Mouse (Mus musculus): ENCODE data around the gene Maml3. TPM values are rescaled to one million over a fixed set of nuclear protein-coding genes. Genes with fewer than 3 reads are reported as not detected.

Gene Maml3
- total and polyA plus RNA-seq, 3 experiments, result 0.81 to 1.8 (median 0.98) TPM

DNA sequence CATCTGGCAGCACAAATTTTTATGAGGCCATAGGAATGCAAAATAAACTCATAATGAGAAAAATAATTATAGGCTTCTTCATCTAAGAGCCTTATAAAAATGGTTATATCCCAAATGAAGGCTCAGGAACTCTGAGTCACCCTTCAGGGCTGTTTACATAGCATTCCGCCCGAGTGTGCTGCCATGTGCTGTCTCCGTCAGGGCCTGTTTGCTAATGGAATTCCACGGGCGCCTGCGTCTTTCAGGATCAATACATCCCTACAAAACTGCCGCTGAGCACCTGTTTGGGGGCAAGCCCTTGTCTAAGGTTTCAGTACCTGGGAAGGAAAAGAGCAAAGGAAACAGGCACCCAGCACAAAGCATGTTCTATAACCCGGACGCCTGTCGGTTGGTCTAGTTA, 279.3 kb downstream of the Maml3 start:
- in situ Hi-C loops (cut with MboI; ENCODE audit: low pct_ligation_motif_present, low pct_unique_long_range_greater_than_20kb, low sequenced_read_pairs) (no loop called here), dilution Hi-C loops (cut with MboI; ENCODE audit: extremely low pct_ligation_motif_present, extremely low pct_unique_long_range_greater_than_20kb, low sequenced_read_pairs) (no loop called here)
- TF ChIP-seq USF2 (conservative IDR thresholded peaks at IDR 0.05; ENCODE audit: low read depth, low read length) (no peak), PAX5 (IDR thresholded peaks at IDR 0.05; ENCODE audit: low read length) (no peak), CHD1 (IDR thresholded peaks at IDR 0.05; ENCODE audit: low read depth, low read length) (no peak), RCOR1 (conservative IDR thresholded peaks at IDR 0.05; ENCODE audit: low read depth, low read length) (no peak), ZC3H11A (IDR thresholded peaks at IDR 0.05; ENCODE audit: low read depth, low read length) (no peak), EP300 (IDR thresholded peaks at IDR 0.05; ENCODE audit: low read length) (no peak), JUND (conservative IDR thresholded peaks at IDR 0.05; ENCODE audit: low read depth, low read length) (no peak), UBTF (IDR thresholded peaks at IDR 0.05; ENCODE audit: low read depth, low read length) (no peak), IRF4 (IDR thresholded peaks at IDR 0.05; ENCODE audit: low read depth, low read length) (no peak), NELFE (IDR thresholded peaks at IDR 0.05; ENCODE audit: low read depth, low read length) (no peak), MAFK (IDR thresholded peaks at IDR 0.05; ENCODE audit: insufficient replicate concordance, low read length) (no peak), MAZ (IDR thresholded peaks at IDR 0.05; ENCODE audit: low read depth, low read length) (no peak), CTCF (conservative IDR thresholded peaks at IDR 0.05 in 1 of 2, IDR thresholded peaks at IDR 0.05 in 1 of 2; ENCODE audit: low read depth in 2 of 2, low read length in 2 of 2) (no peak)
- no peaks in the 10 kb centered on the region for H3K4me1 ChIP-seq (ENCODE audit: control insufficient read depth in 1 of 2, insufficient read depth in 2 of 2)
- no peak overlapping the region for H3K27ac ChIP-seq (ENCODE audit: insufficient read depth, low read depth)
- no peak overlapping the region for H3K4me3 ChIP-seq (replicated peaks in 1 of 3; ENCODE audit: low read depth in 2 of 3, low read length in 2 of 3, poor library complexity in 1 of 3)
- no peaks in the 10 kb centered on the region for H3K9me3 ChIP-seq (replicated peaks; ENCODE audit: low read length)
- H3K27me3 ChIP-seq (replicated peaks), result no peaks in the 10 kb centered on the region
- H3K36me3 ChIP-seq (replicated peaks in 1 of 2; ENCODE audit: control insufficient read depth in 1 of 2, insufficient read depth in 1 of 2, low read length in 1 of 2), result no peaks in the 10 kb centered on the region
- DNase-seq (ENCODE audit: extremely low read depth), result no peak
- no peaks in the 10 kb centered on the region for H3K79me2 ChIP-seq (replicated peaks; ENCODE audit: control insufficient read depth, extremely low read depth, insufficient read depth, poor library complexity, severe bottlenecking)
- no peak overlapping the region for H3K4me2 ChIP-seq (ENCODE audit: insufficient read depth, low read depth, poor library complexity, severe bottlenecking)
- H3K9ac ChIP-seq (ENCODE audit: insufficient read depth, low read depth), result no peak overlapping the region

DNA sequence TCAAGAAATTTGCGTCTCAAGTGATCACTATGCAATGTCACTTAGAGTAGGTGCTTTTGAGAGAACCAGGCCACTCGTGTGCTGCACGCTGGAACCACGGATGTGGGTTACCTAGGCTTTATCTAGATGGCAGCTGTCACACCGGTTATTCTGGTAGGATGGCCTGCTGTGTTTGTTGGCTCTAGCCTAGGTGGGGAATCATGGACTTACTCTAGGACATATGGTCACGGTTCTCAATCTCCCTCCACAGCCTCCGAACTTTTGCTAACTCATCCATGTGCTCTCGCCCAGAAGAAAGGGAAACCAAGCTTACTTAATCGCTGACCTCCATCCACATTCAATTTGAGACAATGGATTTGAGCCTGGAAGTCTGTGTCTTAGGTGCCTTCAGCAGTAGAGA, 280.4 kb downstream of the Maml3 start:
- no peaks in the 10 kb centered on the region for H3K4me1 ChIP-seq (ENCODE audit: control insufficient read depth in 1 of 2, insufficient read depth in 2 of 2)
- no peaks in the 10 kb centered on the region for H3K79me2 ChIP-seq (replicated peaks; ENCODE audit: control insufficient read depth, extremely low read depth, insufficient read depth, poor library complexity, severe bottlenecking)
- H3K9ac ChIP-seq (ENCODE audit: insufficient read depth, low read depth), result no peak overlapping the region
- H3K27ac ChIP-seq (ENCODE audit: insufficient read depth, low read depth), result no peak overlapping the region
- TF ChIP-seq SIN3A (IDR thresholded peaks at IDR 0.05; ENCODE audit: low read length) (no peak), USF2 (conservative IDR thresholded peaks at IDR 0.05; ENCODE audit: low read depth, low read length) (no peak), ZC3H11A (IDR thresholded peaks at IDR 0.05; ENCODE audit: low read depth, low read length) (no peak), PAX5 (IDR thresholded peaks at IDR 0.05; ENCODE audit: low read length) (no peak), IRF4 (IDR thresholded peaks at IDR 0.05; ENCODE audit: low read depth, low read length) (no peak), USF1 (IDR thresholded peaks at IDR 0.05; ENCODE audit: low read depth, low read length) (no peak), NELFE (IDR thresholded peaks at IDR 0.05; ENCODE audit: low read depth, low read length) (no peak), CHD1 (IDR thresholded peaks at IDR 0.05; ENCODE audit: low read depth, low read length) (no peak), MYC (IDR thresholded peaks at IDR 0.05; ENCODE audit: low read depth, low read length) (no peak), POLR2A (IDR thresholded peaks at IDR 0.05; ENCODE audit: low read depth, low read length) (no peak), MAFK (IDR thresholded peaks at IDR 0.05; ENCODE audit: insufficient replicate concordance, low read length) (no peak), HCFC1 (IDR thresholded peaks at IDR 0.05; ENCODE audit: low read depth, low read length) (no peak), MEF2A (IDR thresholded peaks at IDR 0.05; ENCODE audit: borderline replicate concordance, low read depth, low read length) (no peak), EP300 (IDR thresholded peaks at IDR 0.05; ENCODE audit: low read length) (no peak), KAT2A (IDR thresholded peaks at IDR 0.05; ENCODE audit: insufficient replicate concordance, low read length) (no peak)
- no peak overlapping the region for H3K4me2 ChIP-seq (ENCODE audit: insufficient read depth, low read depth, poor library complexity, severe bottlenecking)
- no peaks in the 10 kb centered on the region for H3K27me3 ChIP-seq (replicated peaks)
- H3K4me3 ChIP-seq (replicated peaks in 1 of 3; ENCODE audit: low read depth in 2 of 3, low read length in 2 of 3, poor library complexity in 1 of 3), result no peak overlapping the region
- in situ Hi-C loops (cut with MboI; ENCODE audit: low pct_ligation_motif_present, low pct_unique_long_range_greater_than_20kb, low sequenced_read_pairs), result no loop called here
- DNase-seq (ENCODE audit: extremely low read depth), result no peak
- no peaks in the 10 kb centered on the region for H3K9me3 ChIP-seq (replicated peaks; ENCODE audit: low read length)
- dilution Hi-C loops (cut with MboI; ENCODE audit: extremely low pct_ligation_motif_present, extremely low pct_unique_long_range_greater_than_20kb, low sequenced_read_pairs), result no loop called here
- no peaks in the 10 kb centered on the region for H3K36me3 ChIP-seq (replicated peaks in 1 of 2; ENCODE audit: control insufficient read depth in 1 of 2, insufficient read depth in 1 of 2, low read length in 1 of 2)

All from CH12.LX (cell line).